Mouse (Mus musculus) MEL (cell line): ENCODE data around the gene Rbm8a2.

Experiments used
- CTCF ChIP-seq, 3 experiments: IDR thresholded peaks in 2 of 3; conservative IDR thresholded peaks in 1 of 3; 2 replicates each; pipeline ENCODE4 v1.5.1; 2011 to 2012; ENCODE audit warnings: low read length in 3 of 3, low read depth in 2 of 3, mild to moderate bottlenecking in 2 of 3, improper control_type of control experiment in 1 of 3, inconsistent platforms in 1 of 3, mixed read lengths in 1 of 3, moderate library complexity in 1 of 3; ENCODE audit not compliant: control insufficient read depth in 1 of 3, insufficient read depth in 1 of 3, poor library complexity in 1 of 3, severe bottlenecking in 1 of 3
- EP300 ChIP-seq, 2 experiments: IDR thresholded peaks; 2 replicates each; pipeline ENCODE4 v1.6.1; 2011; ENCODE audit warnings: improper control_type of control experiment in 2 of 2, low read length in 2 of 2, low read depth in 1 of 2, mild to moderate bottlenecking in 1 of 2
- HCFC1 ChIP-seq: IDR thresholded peaks from 2 replicates; pipeline ENCODE4 v1.6.1; 2012; ENCODE audit warnings: low read depth, mild to moderate bottlenecking, inconsistent platforms, low read length, improper control_type of control experiment, moderate library complexity
- JUND ChIP-seq: IDR thresholded peaks from 2 replicates; pipeline ENCODE4 v1.6.1; 2011; ENCODE audit warnings: low read depth, mild to moderate bottlenecking, improper control_type of control experiment, low read length
- MAX ChIP-seq: IDR thresholded peaks from 2 replicates; pipeline ENCODE4 v1.6.1; 2011; ENCODE audit warnings: low read length, improper control_type of control experiment
- MAZ ChIP-seq: IDR thresholded peaks from 2 replicates; pipeline ENCODE4 v1.6.1; 2012; ENCODE audit warnings: low read depth, mild to moderate bottlenecking, inconsistent platforms, low read length, improper control_type of control experiment
- POLR2A ChIP-seq, 2 experiments: IDR thresholded peaks; 2 replicates each; pipeline ENCODE4 v1.6.1; 2011 to 2012; ENCODE audit warnings: low read length in 2 of 2, mild to moderate bottlenecking in 2 of 2, control low read depth in 1 of 2, improper control_type of control experiment in 1 of 2, low read depth in 1 of 2, moderate library complexity in 1 of 2; ENCODE audit not compliant: control insufficient read depth in 1 of 2, insufficient read depth in 1 of 2, poor library complexity in 1 of 2
- USF1 ChIP-seq: IDR thresholded peaks from 2 replicates; pipeline ENCODE4 v1.6.1; 2014; ENCODE audit warnings: low read depth, mild to moderate bottlenecking, inconsistent platforms, low read length, improper control_type of control experiment, moderate library complexity
- USF2 ChIP-seq, 2 experiments: IDR thresholded peaks; 2 replicates each; pipeline ENCODE4 v1.6.1; 2011 to 2012; ENCODE audit warnings: improper control_type of control experiment in 2 of 2, low read length in 2 of 2, borderline replicate concordance in 1 of 2, inconsistent platforms in 1 of 2, low read depth in 1 of 2, mild to moderate bottlenecking in 1 of 2; ENCODE audit not compliant: insufficient read depth in 1 of 2
- ZKSCAN1 ChIP-seq: IDR thresholded peaks from 2 replicates; pipeline ENCODE4 v1.6.1; 2012; ENCODE audit warnings: low read depth, mild to moderate bottlenecking, inconsistent platforms, low read length, improper control_type of control experiment, moderate library complexity
- ZNF384 ChIP-seq: IDR thresholded peaks from 2 replicates; pipeline ENCODE4 v1.6.1; 2012; ENCODE audit warnings: low read depth, mild to moderate bottlenecking, inconsistent platforms, low read length, improper control_type of control experiment

DNA sequence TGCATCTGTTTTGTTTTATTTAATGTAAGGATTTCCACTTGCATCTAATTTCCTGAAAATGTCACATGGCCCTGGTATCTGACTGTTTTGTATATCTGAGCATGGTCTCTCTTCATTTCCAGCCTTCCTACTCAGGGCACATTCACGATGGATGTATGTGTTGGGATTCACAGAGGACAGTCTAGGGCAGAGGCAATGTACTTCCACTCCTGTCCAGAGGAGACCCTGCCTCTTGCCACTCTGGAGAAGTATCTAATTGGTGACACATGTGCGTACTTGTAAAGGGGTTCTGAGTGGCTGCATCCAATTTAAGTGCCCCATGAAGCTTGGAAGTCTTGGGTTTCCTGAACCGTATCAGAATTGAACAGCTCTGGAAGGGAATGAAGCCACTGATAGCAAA is 28.5 kb downstream of the Rbm8a2 start:
- TF ChIP-seq MAZ = no peak
- no peak for TF ChIP-seq HCFC1
- TF ChIP-seq JUND = no peak
- no peak for TF ChIP-seq MAX
- TF ChIP-seq EP300 (IDR thresholded peaks at IDR 0.05; ENCODE audit: low read depth in 1 of 2, low read length in 2 of 2) = no peak
- TF ChIP-seq CTCF (IDR thresholded peaks at IDR 0.05 in 2 of 3, conservative IDR thresholded peaks at IDR 0.05 in 1 of 3; ENCODE audit: control insufficient read depth in 1 of 3, insufficient read depth in 1 of 3, low read depth in 2 of 3, low read length in 3 of 3, poor library complexity in 1 of 3, severe bottlenecking in 1 of 3) = no peak
- no peak for TF ChIP-seq USF2 (IDR thresholded peaks at IDR 0.05; ENCODE audit: borderline replicate concordance in 1 of 2, insufficient read depth in 1 of 2, low read depth in 1 of 2, low read length in 2 of 2)
- no peak for TF ChIP-seq POLR2A (IDR thresholded peaks at IDR 0.05; ENCODE audit: control insufficient read depth in 1 of 2, insufficient read depth in 1 of 2, low read depth in 1 of 2, low read length in 2 of 2, poor library complexity in 1 of 2)
- no peak for TF ChIP-seq ZKSCAN1
- no peak for TF ChIP-seq ZNF384
- TF ChIP-seq USF1 = no peak
